Mouse (Mus musculus): Measurements from ENCODE around the gene Cobl. TPM values are rescaled to one million over a fixed set of nuclear protein-coding genes. Genes with fewer than 3 reads are reported as not detected.
A peak's percentile ranks its signal among the peaks of the same experiment; 100 is the strongest.

Cobl gene
- total and polyA plus RNA-seq, 2 experiments from 2014 or later = 20.5 to 42.5 TPM

- ATAC-seq (ENCODE audit: insufficient read depth, low read depth) = no peak
- 87% methylated on average over 2 of the region's 2 CpGs for WGBS
- Histone ChIP-seq H3K4me3 (ENCODE audit: low read depth, low read length) (no peak overlapping the region), H3K9me3 (replicated peaks; ENCODE audit: control insufficient read depth, low read length) (no peaks in the 10 kb centered on the region), H3K27me3 (ENCODE audit: control insufficient read depth, insufficient read depth, low read length) (no peaks in the 10 kb centered on the region), H3K4me2 (ENCODE audit: low read depth, low read length) (no peak overlapping the region), H3K36me3 (replicated peaks; ENCODE audit: control insufficient read depth, insufficient read depth, low read length) (no peaks in the 10 kb centered on the region), H3K27ac (ENCODE audit: low read depth) (no peak overlapping the region), H3K9ac (replicated peaks; ENCODE audit: low read depth, low read length) (no peak overlapping the region), H3K4me1 (ENCODE audit: control insufficient read depth, insufficient read depth) (peaks cover 19% of the 10 kb centered on the region)
- TF ChIP-seq EP300 (IDR thresholded peaks at IDR 0.05; ENCODE audit: low read depth) = no peak
- TF ChIP-seq CTCF (IDR thresholded peaks at IDR 0.05; ENCODE audit: low read depth) = no peak
- DNase-seq (ENCODE audit: low spot score) = no peak
These were observed 32.8 kb downstream of the Cobl start for GRCm38 (mm10) chr11:12431911-12432310.

GRCm38 (mm10) chr11:12430231-12431041 lies 34.3 kb downstream of the Cobl start:
- Histone ChIP-seq H3K36me3 (replicated peaks; ENCODE audit: control insufficient read depth, insufficient read depth, low read length) (no peaks in the 10 kb centered on the region), H3K4me2 (ENCODE audit: low read depth, low read length) (no peak overlapping the region), H3K4me3 (ENCODE audit: low read depth, low read length) (no peak overlapping the region), H3K27ac (ENCODE audit: low read depth) (peak overlapping the region; percentile 38; the same call in 1 of the 2 replicates), H3K4me1 (ENCODE audit: control insufficient read depth, insufficient read depth) (peaks cover 19% of the 10 kb centered on the region), H3K27me3 (ENCODE audit: control insufficient read depth, insufficient read depth, low read length) (no peaks in the 10 kb centered on the region), H3K9ac (replicated peaks; ENCODE audit: low read depth, low read length) (no peak overlapping the region), H3K9me3 (replicated peaks; ENCODE audit: control insufficient read depth, low read length) (no peaks in the 10 kb centered on the region)
- TF ChIP-seq CTCF (IDR thresholded peaks at IDR 0.05; ENCODE audit: low read depth) (no peak), EP300 (IDR thresholded peaks at IDR 0.05; ENCODE audit: low read depth) (no peak)
- DNase-seq (ENCODE audit: low spot score) (no peak), ATAC-seq (ENCODE audit: insufficient read depth, low read depth) (no peak)
- WGBS = 19% methylated on average over 4 of the region's 4 CpGs

- 67% methylated on average over 5 of the region's 5 CpGs for WGBS
These were observed 38.0 kb downstream of the Cobl start for GRCm38 (mm10) chr11:12426746-12427145.

GRCm38 (mm10) chr11:12424205-12424604 lies 40.6 kb downstream of the Cobl start:
- Histone ChIP-seq H3K9ac (replicated peaks; ENCODE audit: low read depth, low read length) (no peak overlapping the region), H3K27ac (ENCODE audit: low read depth) (no peak overlapping the region), H3K36me3 (replicated peaks; ENCODE audit: control insufficient read depth, insufficient read depth, low read length) (no peaks in the 10 kb centered on the region), H3K27me3 (ENCODE audit: control insufficient read depth, insufficient read depth, low read length) (no peaks in the 10 kb centered on the region), H3K4me3 (ENCODE audit: low read depth, low read length) (no peak overlapping the region), H3K4me2 (ENCODE audit: low read depth, low read length) (no peak overlapping the region), H3K9me3 (replicated peaks; ENCODE audit: control insufficient read depth, low read length) (no peaks in the 10 kb centered on the region), H3K4me1 (ENCODE audit: control insufficient read depth, insufficient read depth) (peaks cover 11% of the 10 kb centered on the region; the same call in 1 of the 2 replicates)
- no peak for DNase-seq (ENCODE audit: low spot score)
- no peak for ATAC-seq (ENCODE audit: insufficient read depth, low read depth)
- TF ChIP-seq CTCF (IDR thresholded peaks at IDR 0.05; ENCODE audit: low read depth) = no peak
- TF ChIP-seq EP300 (IDR thresholded peaks at IDR 0.05; ENCODE audit: low read depth) = no peak
- WGBS = 52% methylated on average over 2 of the region's 2 CpGs

More at GRCm38 (mm10) chr11:12426746-12427145, 38.0 kb downstream of the Cobl start:
- no peak for DNase-seq (ENCODE audit: low spot score)
- Histone ChIP-seq H3K4me1 (ENCODE audit: control insufficient read depth, insufficient read depth) (peaks cover 16% of the 10 kb centered on the region), H3K4me2 (ENCODE audit: low read depth, low read length) (no peak overlapping the region), H3K36me3 (replicated peaks; ENCODE audit: control insufficient read depth, insufficient read depth, low read length) (no peaks in the 10 kb centered on the region), H3K9me3 (replicated peaks; ENCODE audit: control insufficient read depth, low read length) (no peaks in the 10 kb centered on the region), H3K27ac (ENCODE audit: low read depth) (no peak overlapping the region), H3K27me3 (ENCODE audit: control insufficient read depth, insufficient read depth, low read length) (no peaks in the 10 kb centered on the region), H3K9ac (replicated peaks; ENCODE audit: low read depth, low read length) (no peak overlapping the region), H3K4me3 (ENCODE audit: low read depth, low read length) (no peak overlapping the region)
- no peak for TF ChIP-seq EP300 (IDR thresholded peaks at IDR 0.05; ENCODE audit: low read depth)
- TF ChIP-seq CTCF (IDR thresholded peaks at IDR 0.05; ENCODE audit: low read depth) = no peak
- ATAC-seq (ENCODE audit: insufficient read depth, low read depth) = no peak

- Histone ChIP-seq H3K9me3 (replicated peaks; ENCODE audit: control insufficient read depth, low read length) (no peaks in the 10 kb centered on the region), H3K36me3 (replicated peaks; ENCODE audit: control insufficient read depth, insufficient read depth, low read length) (no peaks in the 10 kb centered on the region), H3K4me2 (ENCODE audit: low read depth, low read length) (no peak overlapping the region), H3K27ac (ENCODE audit: low read depth) (no peak overlapping the region), H3K9ac (replicated peaks; ENCODE audit: low read depth, low read length) (no peak overlapping the region), H3K4me1 (ENCODE audit: control insufficient read depth, insufficient read depth) (peaks cover 3% of the 10 kb centered on the region; the same call in 1 of the 2 replicates), H3K27me3 (ENCODE audit: control insufficient read depth, insufficient read depth, low read length) (no peaks in the 10 kb centered on the region), H3K4me3 (ENCODE audit: low read depth, low read length) (no peak overlapping the region)
- WGBS = 60% methylated on average over 5 of the region's 5 CpGs
- TF ChIP-seq EP300 (IDR thresholded peaks at IDR 0.05; ENCODE audit: low read depth) (no peak), CTCF (IDR thresholded peaks at IDR 0.05; ENCODE audit: low read depth) (no peak)
- no peak for DNase-seq (ENCODE audit: low spot score)
- no peak for ATAC-seq (ENCODE audit: insufficient read depth, low read depth)
These were observed 43.6 kb downstream of the Cobl start for GRCm38 (mm10) chr11:12421183-12421582.
